Mouse (Mus musculus) lung, adult 18-20 months (tissue): ENCODE measurements around the gene Psma4.
"Not testable (repeated sequence)": the region's sequence is repeated elsewhere in the genome, so short reads cannot be mapped to it uniquely, and the experiment has no call there.

Experiments
- DNase-seq, 2 experiments: peaks; one replicate each; pipeline ENCODE4 v3.0.0; 2022; ENCODE audit warnings: mixed read lengths in 2 of 2

The Psma4 gene

GRCm38 (mm10) chr9:54950575-54951321 is at the start of gene Psma4, which contains the start of gene AY074887:
TSS of gene Psma4 (plus strand) at chr9:54950790.
TSS of gene AY074887 (minus strand) at chr9:54950998.
- peak; percentile 90 to 94 for DNase-seq

- peak in 1 of 2 experiments; percentile 19 for DNase-seq
These were observed 41.1 kb upstream of the Psma4 start for GRCm38 (mm10) chr9:54909446-54909845.

- no peak for DNase-seq
These were observed 35.0 kb upstream of the Psma4 start for GRCm38 (mm10) chr9:54915576-54915975.

DNA sequence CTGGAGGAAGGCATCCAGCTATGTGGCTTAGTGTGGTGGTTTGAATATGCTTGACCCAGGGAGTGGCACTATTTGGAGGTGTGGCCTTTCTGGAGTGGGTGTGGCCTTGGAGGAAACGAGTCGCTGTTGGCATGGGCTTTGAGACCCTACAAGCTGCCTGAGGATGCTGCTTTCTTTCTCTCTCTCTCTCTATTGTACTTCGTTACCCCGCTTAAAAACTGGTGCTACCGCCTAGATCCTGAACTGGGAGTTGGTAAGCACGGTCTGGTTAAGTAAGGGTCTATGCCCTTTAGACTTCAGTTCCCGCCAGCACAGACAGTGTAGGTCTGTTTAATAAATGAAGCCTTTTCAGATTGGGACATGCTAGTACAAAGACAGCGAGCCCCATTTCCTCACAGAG is 34.2 kb upstream of the Psma4 start:
- no peak for DNase-seq

GRCm38 (mm10) chr9:54917010-54917677 is 33.4 kb upstream of the Psma4 start, which contains the start of gene Hykk:
TSS of gene Hykk (plus strand) at chr9:54917283.
- peak; percentile 90 to 93 for DNase-seq

DNA sequence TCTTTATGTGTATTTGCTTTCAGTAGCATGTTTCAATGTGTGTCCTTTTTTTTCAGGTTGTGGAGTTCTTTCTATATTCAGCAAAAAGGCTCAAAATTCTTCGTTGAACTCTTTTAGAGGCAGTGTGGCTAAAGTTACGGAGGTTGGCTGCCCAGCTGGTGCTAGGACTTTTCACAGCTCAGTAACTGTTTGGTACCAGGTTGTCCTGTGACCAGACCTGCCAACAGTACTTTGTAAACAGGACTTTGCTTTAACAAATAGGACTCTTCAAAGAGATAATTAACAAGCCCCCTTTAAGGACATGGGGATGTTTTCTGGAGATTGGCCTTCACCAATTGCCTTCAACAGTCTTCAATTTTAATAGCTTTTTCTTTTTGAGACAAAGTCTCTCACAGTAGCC is 32.4 kb upstream of the Psma4 start:
- no peak for DNase-seq

DNA sequence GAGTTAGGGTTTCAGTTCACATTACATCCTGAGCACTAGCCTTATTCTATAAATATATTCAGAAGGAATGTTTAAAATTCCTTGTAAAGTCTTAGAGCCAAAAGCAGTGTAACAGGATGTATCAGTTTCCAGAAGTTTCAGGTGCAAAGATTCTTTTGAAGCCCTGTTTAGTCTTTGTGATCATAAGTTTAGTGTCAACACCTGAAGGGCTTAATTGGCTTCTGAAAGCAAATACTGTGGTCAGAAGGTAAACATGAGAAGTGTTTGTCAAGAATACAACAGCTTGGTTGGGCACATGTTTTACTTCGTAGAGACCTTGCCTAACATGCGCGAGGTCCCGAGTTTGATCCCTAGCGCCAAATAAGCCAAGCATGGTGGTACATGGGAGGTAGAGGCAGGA is 31.8 kb upstream of the Psma4 start:
- peak in 1 of 2 experiments; percentile 45 for DNase-seq

DNA sequence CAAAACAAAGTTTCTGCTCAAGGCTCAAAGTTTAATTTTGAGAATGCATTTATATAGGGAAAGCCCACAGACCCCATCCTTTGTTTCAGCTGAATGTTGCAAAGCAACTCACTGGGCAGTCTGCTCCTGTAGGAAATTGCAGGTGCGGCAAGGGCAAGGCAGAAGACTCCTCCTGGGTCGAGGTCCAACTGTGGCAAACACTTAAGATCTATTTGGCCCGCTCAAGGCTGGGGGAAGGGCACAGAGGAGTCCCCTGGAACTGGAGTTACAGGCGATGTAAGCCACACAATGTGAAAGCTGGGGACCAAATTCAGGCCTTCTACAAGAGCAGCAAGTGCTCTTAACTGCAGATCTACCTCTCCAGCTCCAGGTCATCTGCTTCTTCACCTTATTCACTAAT is 30.6 kb upstream of the Psma4 start:
- no peak for DNase-seq

DNA sequence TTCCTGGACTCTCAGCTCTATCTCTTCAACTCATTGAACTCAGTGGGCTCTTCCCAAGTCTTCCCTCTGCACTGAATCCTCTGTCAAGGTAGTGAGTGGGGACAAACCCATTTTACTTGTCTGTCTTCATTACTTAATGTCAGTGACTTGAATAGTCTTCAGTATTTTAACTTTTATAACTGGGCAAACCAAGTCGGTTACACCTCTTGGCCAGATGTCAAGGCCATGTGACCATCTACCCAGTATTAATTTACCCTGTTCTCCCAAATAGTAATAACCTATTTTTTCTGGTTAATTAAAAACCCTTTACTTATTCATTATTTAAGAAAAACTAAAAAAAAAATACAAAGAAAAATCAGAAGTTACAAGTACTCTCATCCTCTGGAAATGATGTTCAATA is 19.8 kb upstream of the Psma4 start:
- DNase-seq = no peak

GRCm38 (mm10) chr9:54931765-54932164 is 18.8 kb upstream of the Psma4 start:
- no peak for DNase-seq

DNA sequence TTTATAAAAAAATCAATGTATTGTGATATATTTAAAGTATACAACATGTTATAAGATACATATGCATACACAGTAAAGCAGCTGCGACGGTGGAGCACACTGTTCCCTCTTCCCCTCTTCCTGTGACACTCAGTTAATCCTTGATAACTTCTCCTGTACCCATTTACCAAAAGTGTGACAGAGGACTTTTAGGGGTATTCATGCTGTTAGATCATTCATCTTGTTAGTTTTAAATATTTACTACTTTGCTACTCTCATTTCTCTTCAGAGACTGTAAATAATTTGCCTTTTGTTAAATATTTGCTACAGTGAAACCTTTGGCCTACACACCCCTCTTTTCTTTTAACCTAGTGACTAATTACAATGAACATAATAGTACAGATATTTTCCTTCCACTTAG is 18.2 kb upstream of the Psma4 start:
- no peak for DNase-seq

GRCm38 (mm10) chr9:54942071-54942470 is 8.5 kb upstream of the Psma4 start:
- DNase-seq = no peak

DNA sequence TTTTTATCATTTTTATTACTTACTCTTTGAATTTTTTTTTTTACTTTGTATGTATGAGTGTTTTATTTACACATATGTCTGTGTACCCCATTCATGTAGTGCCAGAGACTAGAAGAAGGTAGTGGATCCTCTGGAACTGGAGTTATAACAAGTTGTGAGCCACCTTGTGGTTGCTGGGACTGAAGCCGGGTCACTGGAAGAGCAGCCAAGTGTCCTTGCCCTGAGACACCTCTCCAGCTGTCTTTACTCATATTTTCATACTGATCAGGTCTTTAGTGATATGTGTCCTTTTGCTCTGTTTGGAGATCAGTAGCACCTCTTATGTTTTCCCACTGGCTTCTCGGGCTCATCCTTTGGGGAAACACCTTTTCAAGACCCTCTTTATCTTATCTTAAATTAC is 6.1 kb upstream of the Psma4 start:
- no peak for DNase-seq

- DNase-seq = no peak
These were observed 4.3 kb upstream of the Psma4 start for GRCm38 (mm10) chr9:54946256-54946655.

- peak; percentile 7 to 25 for DNase-seq
These were observed 1.1 kb upstream of the Psma4 start for GRCm38 (mm10) chr9:54949465-54949864.

DNA sequence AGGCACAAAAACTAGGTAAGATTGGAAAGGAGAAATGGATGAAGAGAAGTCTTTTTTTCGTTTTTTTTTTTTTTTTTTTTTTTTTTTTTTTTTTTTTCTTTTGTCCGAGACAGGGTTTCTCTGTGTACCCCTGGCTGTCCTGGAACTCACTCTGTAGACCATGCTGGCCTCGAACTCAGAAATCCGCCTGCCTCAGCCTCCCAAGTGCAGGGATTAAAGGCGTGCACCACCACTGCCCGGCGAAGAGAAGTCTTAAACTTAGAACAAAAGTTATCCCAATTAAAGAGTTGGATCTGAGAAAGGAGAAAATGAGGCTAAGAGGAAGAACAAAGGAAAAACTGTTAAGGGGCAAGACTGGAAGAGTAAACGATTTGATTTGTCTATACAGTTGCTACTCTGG is 428 bp upstream of the Psma4 start:
- not testable (repeated sequence) for DNase-seq

- no peak for DNase-seq
These were observed 10.5 kb downstream of the Psma4 start for GRCm38 (mm10) chr9:54961059-54961458.

DNA sequence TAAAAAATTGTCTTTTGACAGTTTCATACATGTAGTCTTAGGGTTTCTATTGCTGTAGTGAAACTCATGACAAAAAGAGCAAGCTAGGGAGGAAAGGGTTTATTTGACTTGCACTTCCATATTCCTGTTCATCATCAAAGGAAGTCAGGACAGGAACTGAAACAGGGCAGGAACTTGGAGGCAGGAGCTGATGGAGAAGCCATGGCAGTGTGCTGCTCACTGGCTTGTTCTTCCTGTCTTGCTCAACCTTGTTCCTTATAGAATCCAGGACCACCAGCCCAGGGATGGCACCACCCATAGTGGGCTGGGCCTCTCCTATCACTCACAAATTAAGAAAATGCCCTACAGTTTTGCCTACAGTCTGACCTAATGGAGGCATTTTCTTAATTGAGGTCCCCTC is 13.1 kb downstream of the Psma4 start:
- no peak for DNase-seq

- DNase-seq = no peak
These were observed 19.5 kb downstream of the Psma4 start for GRCm38 (mm10) chr9:54969972-54970637.

GRCm38 (mm10) chr9:54980674-54981073 is 30.1 kb downstream of the Psma4 start, which contains the start of gene Chrna5:
TSS of gene Chrna5 (plus strand) at chr9:54980880.
- DNase-seq = no peak

- peak; percentile 23 to 39 for DNase-seq
These were observed 31.0 kb downstream of the Psma4 start for GRCm38 (mm10) chr9:54981291-54982191.

- no peak for DNase-seq
These were observed 31.8 kb downstream of the Psma4 start for GRCm38 (mm10) chr9:54982401-54982800.

GRCm38 (mm10) chr9:54990362-54990761 is 39.8 kb downstream of the Psma4 start:
- no peak for DNase-seq
